Mouse (Mus musculus) midbrain, embryonic 13.5 days (tissue): ENCODE measurements at regions not wholly inside any gene's neighbourhood (a gene's known extent, or its start where the extent isn't known, plus 50 kb on each side); places are given as distances from the start of the nearest gene placed in this dataset.

Experiments
- ATAC-seq: fragments of 200-750 bp; cut with Nextera tagmentation; 2 replicates; pipeline ENCODE4 v1.8.0; 2017; ENCODE audit warnings: mild to moderate bottlenecking, moderate TSS enrichment, moderate library complexity
- H3K27ac ChIP-seq: fragments of 300-500 bp; sonication (generic); 2 replicates; pipeline ENCODE4 v1.5.1; 2015; ENCODE audit warnings: inconsistent platforms, mild to moderate bottlenecking, moderate library complexity
- H3K27me3 ChIP-seq: fragments of 300-500 bp; sonication (generic); 2 replicates; pipeline ENCODE4 v1.6.1; 2015; ENCODE audit warnings: mild to moderate bottlenecking, inconsistent platforms
- H3K36me3 ChIP-seq: fragments of 300-500 bp; sonication (generic); 2 replicates; pipeline ENCODE4 v1.6.1; 2015; ENCODE audit warnings: mild to moderate bottlenecking, inconsistent platforms
- H3K4me1 ChIP-seq: fragments of 300-500 bp; sonication (generic); replicated peaks from 2 replicates; pipeline ENCODE4 v1.6.1; 2015; ENCODE audit warnings: inconsistent platforms
- H3K4me2 ChIP-seq: fragments of 300-500 bp; sonication (generic); replicated peaks from 2 replicates; pipeline ENCODE4 v1.6.1; 2015; ENCODE audit warnings: moderate library complexity, mild to moderate bottlenecking, inconsistent platforms
- H3K4me3 ChIP-seq: fragments of 300-500 bp; sonication (generic); replicated peaks from 2 replicates; pipeline ENCODE4 v1.5.1; 2015; ENCODE audit warnings: mild to moderate bottlenecking, inconsistent platforms
- H3K9ac ChIP-seq: fragments of 300-500 bp; sonication (generic); replicated peaks from 2 replicates; pipeline ENCODE4 v1.6.1; 2015; ENCODE audit warnings: mild to moderate bottlenecking, inconsistent platforms
- H3K9me3 ChIP-seq: fragments of 300-500 bp; sonication (generic); 2 replicates; pipeline ENCODE4 v1.6.1; 2016; ENCODE audit warnings: mild to moderate bottlenecking, inconsistent platforms
- WGBS: fragments of 180-500 bp; shearing (Covaris S2); methylation state at CpG from one replicate; pipeline ENCODE4 v1.1.7; 2015; 5-methylcytosine and 5-hydroxymethylcytosine counted together

DNA sequence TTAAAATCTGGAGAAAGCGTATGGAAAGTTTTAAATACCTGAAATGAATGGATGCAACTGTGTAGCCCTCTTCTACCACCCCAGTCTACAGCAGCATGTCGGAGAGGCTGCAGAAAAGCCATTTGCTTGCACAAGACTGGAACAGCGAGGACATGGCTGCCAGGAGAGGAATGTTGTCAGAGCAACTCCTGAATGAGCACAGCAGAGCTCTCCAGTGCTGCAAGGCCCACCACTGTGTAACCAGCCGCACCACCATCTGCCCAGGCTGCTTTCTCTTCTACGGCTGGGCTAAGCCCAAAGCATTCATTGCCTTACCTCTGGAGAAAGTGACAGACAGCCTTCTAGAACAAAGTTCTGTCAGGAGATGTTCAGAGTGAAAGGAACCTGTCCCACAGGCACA, 65.3 kb upstream of the Gm11238 start:
- H3K9ac ChIP-seq, result no peak overlapping the region
- H3K27me3 ChIP-seq, result no peaks in the 10 kb centered on the region
- no peak for ATAC-seq
- H3K36me3 ChIP-seq, result no peaks in the 10 kb centered on the region
- WGBS, result 84% methylated on average over 5 of the region's 5 CpGs
- H3K27ac ChIP-seq, result no peak overlapping the region
- H3K4me1 ChIP-seq, result no peaks in the 10 kb centered on the region
- H3K9me3 ChIP-seq, result no peaks in the 10 kb centered on the region
- no peak overlapping the region for H3K4me3 ChIP-seq
- H3K4me2 ChIP-seq, result no peak overlapping the region

DNA sequence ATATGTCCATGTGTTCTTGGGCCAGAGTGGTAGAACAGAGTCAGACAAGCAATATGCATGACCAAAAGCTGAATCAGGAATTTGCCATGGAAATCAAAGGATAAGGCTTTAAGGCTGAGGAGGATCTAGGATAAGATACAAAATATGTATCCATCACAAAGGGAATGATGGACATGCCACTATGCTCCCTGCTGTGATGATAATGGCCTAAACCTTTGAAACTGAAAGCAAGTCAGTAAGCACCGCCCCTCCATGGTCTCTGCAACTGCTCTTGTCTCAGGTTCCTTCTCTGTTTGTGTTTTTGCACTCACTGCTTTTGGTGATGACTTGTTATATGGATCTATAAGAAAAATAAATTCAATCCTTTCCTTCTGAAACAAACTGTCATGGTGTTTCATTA, 76.1 kb upstream of the Gm11238 start:
- 75% methylated on average over 1 of the region's 1 CpGs for WGBS
- Histone ChIP-seq H3K4me2 (no peak overlapping the region), H3K27me3 (no peaks in the 10 kb centered on the region), H3K36me3 (no peaks in the 10 kb centered on the region), H3K4me3 (no peak overlapping the region), H3K27ac (no peak overlapping the region), H3K9ac (no peak overlapping the region), H3K9me3 (no peaks in the 10 kb centered on the region), H3K4me1 (no peaks in the 10 kb centered on the region)
- no peak for ATAC-seq

DNA sequence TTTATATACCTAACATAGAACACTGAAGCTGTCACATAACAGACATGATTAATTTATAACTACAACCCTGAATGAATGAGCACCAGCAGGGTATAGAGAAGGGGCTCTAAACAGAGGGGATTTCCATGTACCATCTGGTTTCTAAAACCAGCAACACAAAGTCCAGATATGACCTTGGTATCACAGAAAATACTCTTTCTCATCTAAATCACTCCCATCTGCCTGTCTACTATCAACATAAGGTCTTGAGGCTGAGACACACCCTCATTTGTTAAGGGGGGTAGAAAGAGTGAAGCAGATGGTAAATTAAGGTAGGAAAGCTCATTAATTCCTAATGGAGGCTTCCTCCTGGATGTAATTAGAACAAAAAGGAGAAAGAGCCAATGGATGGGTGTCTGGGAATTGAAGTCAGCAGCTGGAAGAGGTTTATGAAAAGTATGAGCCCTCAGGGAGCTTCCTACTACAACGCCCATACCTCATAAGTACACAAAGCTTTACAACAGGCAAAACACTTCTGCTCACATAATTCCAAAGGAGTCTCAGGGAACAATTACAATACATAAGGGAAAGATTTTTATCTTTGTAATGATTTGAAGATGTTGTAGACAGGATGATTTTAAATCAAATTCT, 83.0 kb upstream of the Gm11238 start:
- H3K9me3 ChIP-seq, result no peaks in the 10 kb centered on the region
- H3K4me2 ChIP-seq, result no peak overlapping the region
- H3K4me1 ChIP-seq, result no peaks in the 10 kb centered on the region
- H3K36me3 ChIP-seq, result no peaks in the 10 kb centered on the region
- H3K4me3 ChIP-seq, result no peak overlapping the region
- ATAC-seq, result no peak
- WGBS, result 74% methylated on average over 1 of the region's 1 CpGs
- H3K9ac ChIP-seq, result no peak overlapping the region
- H3K27ac ChIP-seq, result no peak overlapping the region
- no peaks in the 10 kb centered on the region for H3K27me3 ChIP-seq

DNA sequence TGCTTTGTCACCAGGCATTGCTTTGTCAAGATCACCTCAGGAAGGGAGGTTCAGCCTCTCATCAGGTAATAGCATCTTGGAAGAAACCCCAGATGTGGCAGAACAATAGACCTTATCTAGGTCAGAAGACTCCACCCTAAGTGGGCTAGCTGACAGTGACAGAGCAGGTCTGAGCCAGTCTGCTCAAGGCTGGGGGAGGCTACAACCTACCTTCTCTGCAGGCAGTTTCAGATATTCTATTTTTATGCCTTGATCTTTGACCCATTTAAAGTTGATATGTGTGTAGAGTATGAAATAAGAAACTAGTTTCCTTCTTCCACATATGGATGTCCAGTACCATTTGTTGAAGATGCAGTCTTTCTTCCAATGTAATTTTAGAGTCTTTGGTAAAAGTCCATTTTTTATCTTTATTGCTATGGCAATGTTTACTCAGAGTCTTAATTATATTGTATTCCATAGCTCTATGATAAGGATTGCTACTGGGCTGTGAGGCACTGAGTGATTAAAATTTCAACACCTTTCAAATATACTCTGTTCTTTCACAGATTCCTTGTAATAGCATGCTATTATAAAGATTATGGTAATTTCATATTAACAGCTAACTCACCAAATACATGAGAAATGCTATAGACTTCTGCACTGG, 88.8 kb upstream of the Gm11238 start:
- Histone ChIP-seq H3K4me2 (no peak overlapping the region), H3K9ac (no peak overlapping the region), H3K27ac (no peak overlapping the region), H3K9me3 (no peaks in the 10 kb centered on the region; the same call in 1 of the 2 replicates), H3K27me3 (no peaks in the 10 kb centered on the region), H3K4me3 (no peak overlapping the region), H3K36me3 (no peaks in the 10 kb centered on the region), H3K4me1 (no peaks in the 10 kb centered on the region)
- no peak for ATAC-seq

DNA sequence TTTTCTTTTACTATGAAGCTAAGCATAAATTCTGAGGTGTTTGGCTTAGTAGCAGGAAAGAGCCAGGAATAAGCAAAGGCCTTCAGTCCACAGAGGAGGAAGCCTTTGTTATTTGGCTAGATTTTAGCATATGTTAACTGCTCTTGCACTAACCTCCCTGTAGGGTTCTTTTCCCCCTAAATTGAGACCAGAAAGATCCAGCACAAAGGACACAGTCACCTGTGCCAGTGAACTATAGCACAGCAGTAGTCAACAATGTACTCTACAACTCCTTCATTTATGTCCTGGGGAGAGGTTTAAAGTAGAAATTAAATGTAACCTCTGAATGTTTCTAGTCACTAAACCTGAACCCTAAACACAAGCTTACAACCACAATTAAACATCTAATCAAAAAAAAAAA, 90.1 kb upstream of the Gm11238 start:
- no peak for ATAC-seq
- Histone ChIP-seq H3K9ac (no peak overlapping the region), H3K4me3 (no peak overlapping the region)

DNA sequence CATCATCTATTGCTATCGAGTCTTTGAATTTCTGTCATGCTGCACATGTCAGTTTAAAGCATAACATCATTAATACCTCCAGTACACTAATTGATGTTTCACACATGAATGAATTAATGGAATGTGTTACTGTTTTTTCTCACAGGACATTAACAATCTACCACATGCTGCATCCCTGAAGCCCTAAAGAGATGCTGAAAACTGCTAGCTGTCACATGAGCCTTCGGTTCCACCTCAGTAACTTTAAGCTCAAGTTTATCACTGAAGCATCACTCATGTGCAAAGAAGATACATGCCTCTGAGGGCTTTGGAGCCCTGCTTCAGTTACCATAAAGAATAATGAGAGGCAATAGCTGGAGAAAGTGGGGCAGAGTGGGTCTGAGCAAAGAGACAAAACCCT, 91.0 kb upstream of the Gm11238 start:
- Histone ChIP-seq H3K36me3 (no peaks in the 10 kb centered on the region), H3K27me3 (no peaks in the 10 kb centered on the region), H3K4me1 (no peaks in the 10 kb centered on the region), H3K4me3 (no peak overlapping the region), H3K4me2 (no peak overlapping the region), H3K9ac (no peak overlapping the region), H3K9me3 (no peaks in the 10 kb centered on the region; the same call in 1 of the 2 replicates), H3K27ac (no peak overlapping the region)
- WGBS, result 54% methylated on average over 2 of the region's 2 CpGs
- 0 out of 2 replicates have a peak, but pooled peaks have one; percentile 34 for ATAC-seq

More for the DNA sequence above, 90.1 kb upstream of the Gm11238 start:
- H3K27me3 ChIP-seq, result no peaks in the 10 kb centered on the region
- H3K36me3 ChIP-seq, result no peaks in the 10 kb centered on the region
- H3K27ac ChIP-seq, result no peak overlapping the region
- no peaks in the 10 kb centered on the region; the same call in 1 of the 2 replicates for H3K9me3 ChIP-seq
- H3K4me2 ChIP-seq, result no peak overlapping the region
- no peaks in the 10 kb centered on the region for H3K4me1 ChIP-seq

DNA sequence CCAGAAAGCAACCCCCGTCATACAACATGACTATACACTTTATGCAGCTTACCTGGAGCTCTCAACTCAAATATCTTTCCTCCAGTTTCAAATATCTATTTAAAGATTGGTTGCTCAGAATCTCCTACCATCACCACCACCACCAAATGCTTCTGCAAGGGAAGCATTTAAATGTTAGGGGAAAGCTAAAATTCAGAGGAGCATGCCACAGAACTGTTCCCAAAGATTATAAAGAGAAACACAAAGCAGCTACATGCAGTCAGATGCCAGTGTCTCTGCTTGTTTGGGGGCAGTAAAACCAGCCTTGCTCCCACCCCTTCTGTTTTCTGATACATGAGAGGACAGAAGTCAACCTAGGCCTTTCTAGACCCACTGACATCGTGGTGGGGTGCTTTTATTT, 100.8 kb upstream of the Gm11238 start:
- no peak overlapping the region for H3K4me2 ChIP-seq
- no peak overlapping the region for H3K9ac ChIP-seq
- H3K4me1 ChIP-seq, result no peaks in the 10 kb centered on the region
- no peak for ATAC-seq
- H3K9me3 ChIP-seq, result no peaks in the 10 kb centered on the region
- no peak overlapping the region for H3K4me3 ChIP-seq
- WGBS, result 79% methylated on average over 2 of the region's 2 CpGs
- H3K27me3 ChIP-seq, result no peaks in the 10 kb centered on the region
- H3K27ac ChIP-seq, result no peak overlapping the region
- H3K36me3 ChIP-seq, result no peaks in the 10 kb centered on the region

DNA sequence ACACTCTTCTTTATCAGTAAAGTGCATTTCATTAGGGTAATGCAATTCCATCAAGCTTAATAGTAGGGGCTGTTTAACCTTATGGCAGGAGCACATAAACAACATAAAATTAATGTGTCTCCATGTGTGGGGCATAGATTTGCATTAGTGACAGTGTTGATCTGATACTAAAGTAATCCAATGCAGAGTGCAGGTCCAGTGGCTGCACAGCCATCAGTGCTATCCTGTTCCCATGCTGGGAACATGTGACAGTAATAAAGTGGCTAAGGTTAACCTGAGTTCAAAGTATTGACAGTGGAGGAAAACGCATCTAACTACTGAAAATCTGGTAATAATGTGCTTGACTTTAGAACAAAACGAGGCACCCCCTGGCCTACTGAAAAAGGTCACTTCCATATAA, 84.3 kb upstream of the Gm11487 start:
- peak; percentile 72 for ATAC-seq
- H3K27me3 ChIP-seq, result no peaks in the 10 kb centered on the region
- H3K4me2 ChIP-seq, result no peak overlapping the region
- 56% methylated on average over 2 of the region's 2 CpGs for WGBS
- H3K4me1 ChIP-seq, result no peaks in the 10 kb centered on the region; the same call in 1 of the 2 replicates
- H3K9me3 ChIP-seq, result no peaks in the 10 kb centered on the region; the same call in 1 of the 2 replicates
- H3K9ac ChIP-seq, result no peak overlapping the region
- no peak overlapping the region for H3K27ac ChIP-seq
- H3K36me3 ChIP-seq, result no peaks in the 10 kb centered on the region
- no peak overlapping the region for H3K4me3 ChIP-seq

DNA sequence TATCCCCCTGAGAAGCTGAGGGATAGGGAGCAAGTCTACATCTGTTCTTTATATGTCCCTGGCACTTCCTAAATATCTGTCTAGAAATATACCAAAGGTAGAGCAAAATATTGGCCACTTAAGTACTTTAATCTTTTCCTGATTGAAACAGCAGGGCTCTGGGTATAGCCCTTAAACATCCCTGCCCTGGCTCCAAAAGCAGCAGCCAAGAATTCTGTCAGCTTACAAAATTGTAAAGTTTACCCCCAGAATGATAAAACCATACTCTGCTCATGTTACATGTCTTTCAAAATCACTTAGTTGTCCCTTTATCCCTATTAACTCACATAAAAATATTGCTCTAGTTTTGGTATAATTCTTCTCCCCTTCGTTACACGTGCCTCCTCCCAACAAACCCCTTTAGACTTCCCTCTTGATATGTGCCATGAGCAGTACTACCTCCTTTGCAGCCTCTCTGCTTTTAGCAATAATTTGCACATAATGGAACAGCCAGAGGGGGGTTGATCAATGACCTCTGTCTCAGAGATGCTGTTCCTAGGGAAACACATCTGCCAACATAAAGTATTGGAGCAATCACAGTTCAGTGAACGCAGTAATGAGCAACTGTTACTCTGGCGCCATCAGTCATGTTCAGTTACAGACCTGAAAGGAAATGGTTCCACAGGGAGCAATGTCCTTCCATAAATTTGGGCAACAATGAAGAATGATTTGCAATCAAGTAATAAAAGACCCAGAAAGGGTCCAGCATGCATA, 83.6 kb upstream of the Gm11487 start:
- WGBS, result 65% methylated on average over 4 of the region's 4 CpGs
- Histone ChIP-seq H3K27me3 (no peaks in the 10 kb centered on the region), H3K9ac (no peak overlapping the region), H3K27ac (no peak overlapping the region), H3K4me1 (no peaks in the 10 kb centered on the region; the same call in 1 of the 2 replicates), H3K4me3 (no peak overlapping the region), H3K36me3 (no peaks in the 10 kb centered on the region), H3K4me2 (no peak overlapping the region), H3K9me3 (no peaks in the 10 kb centered on the region; the same call in 1 of the 2 replicates)
- peak; percentile 83 for ATAC-seq

DNA sequence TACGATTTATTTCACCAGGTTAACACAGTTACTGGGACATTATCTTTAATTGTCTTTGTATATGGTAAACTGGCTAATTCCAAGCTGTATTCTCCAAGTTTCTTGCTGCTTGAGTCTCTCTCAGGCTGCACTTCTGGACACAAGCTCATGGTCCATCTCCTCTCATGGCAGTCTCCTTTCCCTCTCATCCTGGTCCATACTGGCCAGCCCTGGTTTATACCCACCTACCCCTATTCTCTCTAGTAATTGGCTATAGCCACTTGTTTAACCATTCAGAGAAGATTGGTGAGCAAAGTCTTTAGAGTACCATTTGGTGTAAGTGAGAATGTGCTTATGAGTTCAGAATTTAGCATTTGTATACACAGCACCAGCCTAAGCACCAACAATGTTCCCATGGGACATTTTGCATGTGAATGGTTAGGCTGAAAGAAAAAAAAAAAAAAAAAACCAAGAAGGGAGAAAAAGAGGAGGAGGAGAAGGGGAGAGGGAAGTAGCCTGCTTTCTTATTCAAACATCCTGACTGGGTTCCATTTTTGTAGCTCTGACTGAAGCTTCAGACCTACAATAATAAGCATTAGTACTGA, 63.2 kb upstream of the Gm11487 start:
- Histone ChIP-seq H3K4me2 (no peak overlapping the region), H3K27ac (no peak overlapping the region), H3K4me1 (no peaks in the 10 kb centered on the region), H3K9me3 (no peaks in the 10 kb centered on the region), H3K36me3 (no peaks in the 10 kb centered on the region), H3K9ac (no peak overlapping the region), H3K27me3 (no peaks in the 10 kb centered on the region), H3K4me3 (no peak overlapping the region)
- no peak for ATAC-seq
- 93% methylated on average over 1 of the region's 1 CpGs for WGBS
